Mouse (Mus musculus) cerebellum, adult 9-11 months (tissue): Measurements from ENCODE around the gene Tcp11.

Experiments used
- DNase-seq: peaks from one replicate; pipeline ENCODE4 v3.0.0; 2022

Tcp11 gene

GRCm38 (mm10) chr17:28034986-28035385, 45.5 kb downstream of the Tcp11 start:
- DNase-seq: no peak

- DNase-seq: no peak
Observed at GRCm38 (mm10) chr17:28033046-28033580, 47.3 kb downstream of the Tcp11 start.

- DNase-seq: no peak
Observed at GRCm38 (mm10) chr17:28032219-28032618, 48.2 kb downstream of the Tcp11 start.

GRCm38 (mm10) chr17:28031281-28031941, 49.0 kb downstream of the Tcp11 start:
- no peak for DNase-seq

- no peak for DNase-seq
Observed at GRCm38 (mm10) chr17:28030446-28030845, 50.0 kb downstream of the Tcp11 start.

GRCm38 (mm10) chr17:28029308-28029707, 51.1 kb downstream of the Tcp11 start:
- no peak for DNase-seq

- DNase-seq: no peak
Observed at GRCm38 (mm10) chr17:28028236-28028635, 52.2 kb downstream of the Tcp11 start.

GRCm38 (mm10) chr17:28027197-28027596, 53.2 kb downstream of the Tcp11 start:
- no peak for DNase-seq

GRCm38 (mm10) chr17:28026111-28026872, 54.1 kb downstream of the Tcp11 start:
- no peak for DNase-seq

GRCm38 (mm10) chr17:28025541-28025961, 54.9 kb downstream of the Tcp11 start:
- DNase-seq: no peak

GRCm38 (mm10) chr17:28022854-28023655, 57.4 kb downstream of the Tcp11 start:
- peak; percentile 77 for DNase-seq

GRCm38 (mm10) chr17:28021911-28022310, 58.5 kb downstream of the Tcp11 start:
- no peak for DNase-seq

GRCm38 (mm10) chr17:28019785-28020696, 60.4 kb downstream of the Tcp11 start:
- DNase-seq: no peak

GRCm38 (mm10) chr17:28018776-28019175, 61.7 kb downstream of the Tcp11 start:
- peak; percentile 68 for DNase-seq

- DNase-seq: no peak
Observed at GRCm38 (mm10) chr17:28018344-28018743, 62.1 kb downstream of the Tcp11 start.
